Mouse (Mus musculus): ENCODE measurements at regions not wholly inside any gene's neighbourhood (a gene's known extent, or its start where the extent isn't known, plus 50 kb on each side); places are given as distances from the start of the nearest gene placed in this dataset.
"Not testable (repeated sequence)": the region's sequence is repeated elsewhere in the genome, so short reads cannot be mapped to it uniquely, and the experiment has no call there.

- ATAC-seq (replicated peaks; ENCODE audit: low FRiP score, low read depth); H3K4me2 ChIP-seq (ENCODE audit: low read length); H3K36me3 ChIP-seq (ENCODE audit: insufficient read depth, low read length); H3K4me1 ChIP-seq (replicated peaks; ENCODE audit: insufficient read depth, low read length); H3K27me3 ChIP-seq (ENCODE audit: insufficient read depth, low read length); H3K27ac ChIP-seq; H3K9me3 ChIP-seq (replicated peaks; ENCODE audit: low read length); H3K9ac ChIP-seq (ENCODE audit: low read depth, low read length): not testable (repeated sequence)
- DNase-seq (ENCODE audit: low spot score), result peak; percentile 70
- 0% methylated on average over 26 of the region's 39 CpGs for WGBS
- peak overlapping the region; percentile 27 for H3K4me3 ChIP-seq (replicated peaks; ENCODE audit: low read depth, low read length)
These were observed 375.5 kb upstream of the Asap2 start for GRCm38 (mm10) chr12:20614766-20615165.
